Mouse (Mus musculus) midbrain, embryonic 15.5 days (tissue): ENCODE measurements around the gene Cnot1. TPM values are rescaled to one million over a fixed set of nuclear protein-coding genes. Genes with fewer than 3 reads are reported as not detected.

ENCODE experiments used
- microRNA-seq: library from miRNA; unstranded; fragments of <30 nt; microRNA quantifications from one replicate; pipeline ENCODE4, GENCODE M21; 2016
- polyA plus RNA-seq: library from polyadenylated mRNA; unstranded; fragments of >200 nt; fragmentation: Nextera tagmentation; extraction: Ambion mirVana; gene quantifications from 2 replicates; pipeline ENCODE4 v1.2.1, GENCODE M21; 2015

The Cnot1 gene
- polyA plus RNA-seq, 1 experiment from 2014 or later = 48.8 TPM

Small RNA genes lying within 50 kb of the gene (microRNA-seq; reads per million reads assigned to microRNA genes)
- 1.1 reads per million for gene Mir7073

Other genes with a start within 250 kb of the Cnot1 start
- gene Prss54, start 231.1 kb downstream of the Cnot1 start, polyA plus RNA-seq = not detected in 2 replicates
- gene Gins3, start 174.0 kb downstream of the Cnot1 start, polyA plus RNA-seq = 6.6 and 7.5 TPM in 2 replicates
- gene Ndrg4, start 130.5 kb downstream of the Cnot1 start, polyA plus RNA-seq = 379 and 386 TPM in 2 replicates
- gene Setd6, start 91.6 kb downstream of the Cnot1 start, polyA plus RNA-seq = 30.7 and 31.9 TPM in 2 replicates
- 196 and 201 TPM in 2 replicates for gene Sap18b, start 17.9 kb upstream of the Cnot1 start, polyA plus RNA-seq
- gene Slc38a7, start 46.1 kb upstream of the Cnot1 start, polyA plus RNA-seq = 30.3 and 32.2 TPM in 2 replicates
- 206 and 210 TPM in 2 replicates for gene Got2, start 81.1 kb upstream of the Cnot1 start, polyA plus RNA-seq